ENCODE assay signal across 8 mouse cellular contexts in genomic region chrX:42068201-42068874, GRCm38 (mm10). TPM values are rescaled to one million over a fixed set of nuclear protein-coding genes. Genes with fewer than 3 reads are reported as not detected.
DNase-seq lines count a peak whose midpoint lies in the region; ATAC-seq and TF ChIP-seq lines count a peak whose summit lies in the region.

No protein-coding gene starts in this region.

- H3K27ac ChIP-seq in ES-Bruce4 (ENCODE audit: insufficient read depth, low read length): peak overlapping the region; percentile 55
- peak overlapping the region; percentile 93 for H3K27ac ChIP-seq in forebrain, embryonic 12.5 days
- peak overlapping the region; percentile 94 for H3K27ac ChIP-seq in heart, postnatal 0 days (ENCODE audit: low read depth)
- H3K27ac ChIP-seq in liver, embryonic 15.5 days (replicated peaks): peak overlapping the region; percentile 93
- H3K27ac ChIP-seq in neural tube, embryonic 11.5 days (ENCODE audit: low read depth, low read length): peak overlapping the region; percentile 81
- H3K27ac ChIP-seq in stomach, postnatal 0 days (replicated peaks): peak overlapping the region; percentile 97

- peak overlapping the region; percentile 84 for H3K9ac ChIP-seq in ES-Bruce4 (ENCODE audit: low read depth, poor library complexity, severe bottlenecking)
- H3K9ac ChIP-seq in forebrain, embryonic 12.5 days: peak overlapping the region; percentile 53
- H3K9ac ChIP-seq in heart, postnatal 0 days (replicated peaks; ENCODE audit: low read depth, low read length): peak overlapping the region; percentile 51
- peak overlapping the region; percentile 68 for H3K9ac ChIP-seq in liver, embryonic 15.5 days
- H3K9ac ChIP-seq in neural tube, embryonic 11.5 days (ENCODE audit: low read length): peak overlapping the region; percentile 57
- H3K9ac ChIP-seq in stomach, postnatal 0 days (ENCODE audit: low read length): peak overlapping the region; percentile 69

- H3K27me3 ChIP-seq in ES-Bruce4 (ENCODE audit: control insufficient read depth, insufficient read depth, low read length, poor library complexity, severe bottlenecking): no peaks in the 10 kb centered on the region
- H3K27me3 ChIP-seq in forebrain, embryonic 12.5 days: no peaks in the 10 kb centered on the region
- no peaks in the 10 kb centered on the region for H3K27me3 ChIP-seq in heart, postnatal 0 days (ENCODE audit: control insufficient read depth, insufficient read depth, low read length)
- no peaks in the 10 kb centered on the region for H3K27me3 ChIP-seq in liver, embryonic 15.5 days
- H3K27me3 ChIP-seq in neural tube, embryonic 11.5 days (ENCODE audit: control insufficient read depth, insufficient read depth, low read length): no peaks in the 10 kb centered on the region
- no peaks in the 10 kb centered on the region for H3K27me3 ChIP-seq in stomach, postnatal 0 days (ENCODE audit: control insufficient read depth, insufficient read depth, low read length)

- H3K9me3 ChIP-seq in ES-Bruce4 (replicated peaks; ENCODE audit: control insufficient read depth, insufficient read depth, low read length, poor library complexity, severe bottlenecking): no peaks in the 10 kb centered on the region
- H3K9me3 ChIP-seq in forebrain, embryonic 12.5 days: no peaks in the 10 kb centered on the region
- H3K9me3 ChIP-seq in heart, postnatal 0 days (replicated peaks; ENCODE audit: control insufficient read depth, low read length): no peaks in the 10 kb centered on the region
- no peaks in the 10 kb centered on the region for H3K9me3 ChIP-seq in liver, embryonic 15.5 days (replicated peaks)
- H3K9me3 ChIP-seq in neural tube, embryonic 11.5 days (ENCODE audit: control insufficient read depth, low read length): no peaks in the 10 kb centered on the region
- no peaks in the 10 kb centered on the region for H3K9me3 ChIP-seq in stomach, postnatal 0 days (ENCODE audit: control insufficient read depth, low read length)

- peak; percentile 89 for ATAC-seq in forebrain, embryonic 12.5 days (ENCODE audit: low FRiP score)
- peak; percentile 86 for ATAC-seq in heart, postnatal 0 days (ENCODE audit: insufficient read depth, low read depth)
- ATAC-seq in liver, embryonic 15.5 days (ENCODE audit: insufficient read depth): peak; percentile 78
- ATAC-seq in neural tube, embryonic 11.5 days (ENCODE audit: insufficient read depth, low FRiP score, low TSS enrichment): peak; percentile 85
- peak; percentile 94 for ATAC-seq in stomach, postnatal 0 days (ENCODE audit: low FRiP score, low TSS enrichment)

- peak; percentile 60 for DNase-seq in c-Kit-positive CD71-positive TER-119-positive erythroid progenitor cells, embryonic 14.5 days (ENCODE audit: low spot score)
- peak; percentile 85 for DNase-seq in heart, postnatal 0 days (ENCODE audit: low spot score)
- DNase-seq in kidney, postnatal 36 days: peak; percentile 83 to 89
- peak; percentile 84 for DNase-seq in neural tube, embryonic 11.5 days (ENCODE audit: low spot score)
- peak; percentile 80 for DNase-seq in stomach, postnatal 0 days (ENCODE audit: low spot score)

- H3K4me2 ChIP-seq in forebrain, embryonic 12.5 days: peak overlapping the region; percentile 50
- H3K4me2 ChIP-seq in heart, postnatal 0 days (ENCODE audit: low read depth, low read length): peak overlapping the region; percentile 59
- peak overlapping the region; percentile 64 for H3K4me2 ChIP-seq in liver, embryonic 15.5 days
- H3K4me2 ChIP-seq in neural tube, embryonic 11.5 days (ENCODE audit: low read depth): peak overlapping the region; percentile 39
- H3K4me2 ChIP-seq in stomach, postnatal 0 days (replicated peaks; ENCODE audit: low read depth): peak overlapping the region; percentile 45

- no peaks in the 10 kb centered on the region for H3K36me3 ChIP-seq in ES-Bruce4 (ENCODE audit: control insufficient read depth, insufficient read depth, low read length, poor library complexity, severe bottlenecking)
- H3K36me3 ChIP-seq in forebrain, embryonic 12.5 days (replicated peaks): no peaks in the 10 kb centered on the region
- H3K36me3 ChIP-seq in heart, postnatal 0 days (replicated peaks; ENCODE audit: control insufficient read depth, insufficient read depth, low read length): no peaks in the 10 kb centered on the region
- 0 out of 2 replicates have a peak, but pooled peaks cover 4% of the 10 kb centered on the region for H3K36me3 ChIP-seq in liver, embryonic 15.5 days (replicated peaks)
- H3K36me3 ChIP-seq in neural tube, embryonic 11.5 days (ENCODE audit: control insufficient read depth, insufficient read depth, low read length): no peaks in the 10 kb centered on the region
- H3K36me3 ChIP-seq in stomach, postnatal 0 days (ENCODE audit: control insufficient read depth, insufficient read depth, low read length): no peaks in the 10 kb centered on the region

- TF ChIP-seq CTCF in ES-Bruce4 (IDR thresholded peaks at IDR 0.05; ENCODE audit: low read depth, low read length): no peak
- TF ChIP-seq CTCF in heart, postnatal 0 days (IDR thresholded peaks at IDR 0.05; ENCODE audit: low read depth): no peak
- no peak for TF ChIP-seq CTCF in stomach, postnatal 0 days (IDR thresholded peaks at IDR 0.05; ENCODE audit: low read depth)

- no peak for TF ChIP-seq POLR2A in ES-Bruce4 (IDR thresholded peaks at IDR 0.05; ENCODE audit: insufficient read depth, low read length)

- TF ChIP-seq EP300 in ES-Bruce4 (IDR thresholded peaks at IDR 0.05; ENCODE audit: insufficient read depth, low read depth, low read length): no peak
- peak; percentile 57; the same call in 1 of the 2 replicates for TF ChIP-seq EP300 in heart, postnatal 0 days (IDR thresholded peaks at IDR 0.05; ENCODE audit: low read depth)
- no peak for TF ChIP-seq EP300 in stomach, postnatal 0 days (optimal IDR thresholded peaks at IDR 0.05)

- no peaks in the 10 kb centered on the region for H3K4me1 ChIP-seq in ES-Bruce4 (ENCODE audit: control insufficient read depth, insufficient read depth, low read length)
- H3K4me1 ChIP-seq in forebrain, embryonic 12.5 days: no peaks in the 10 kb centered on the region; the same call in 1 of the 2 replicates
- H3K4me1 ChIP-seq in heart, postnatal 0 days (ENCODE audit: control insufficient read depth, insufficient read depth): 0 out of 2 replicates have a peak, but pooled peaks cover 3% of the 10 kb centered on the region
- peaks cover 9% of the 10 kb centered on the region for H3K4me1 ChIP-seq in liver, embryonic 15.5 days (replicated peaks)
- H3K4me1 ChIP-seq in neural tube, embryonic 11.5 days (ENCODE audit: control insufficient read depth, insufficient read depth, low read length): no peaks in the 10 kb centered on the region
- no peaks in the 10 kb centered on the region for H3K4me1 ChIP-seq in stomach, postnatal 0 days (replicated peaks; ENCODE audit: control insufficient read depth, insufficient read depth)

- WGBS in forebrain, embryonic 12.5 days: 24% methylated on average over 29 of the region's 37 CpGs
- 12% methylated on average over 30 of the region's 37 CpGs for WGBS in heart, postnatal 0 days
- WGBS in liver, embryonic 15.5 days (ENCODE audit: insufficient replicate concordance): 16% methylated on average over 35 of the region's 37 CpGs
- 27% methylated on average over 28 of the region's 37 CpGs for WGBS in neural tube, embryonic 11.5 days
- WGBS in stomach, postnatal 0 days: 12% methylated on average over 32 of the region's 37 CpGs

- H3K4me3 ChIP-seq in ES-Bruce4 (ENCODE audit: low read depth, low read length): peak overlapping the region; percentile 87
- peak overlapping the region; percentile 45 for H3K4me3 ChIP-seq in forebrain, embryonic 12.5 days (replicated peaks)
- H3K4me3 ChIP-seq in heart, postnatal 0 days (ENCODE audit: low read depth, low read length): peak overlapping the region; percentile 54
- H3K4me3 ChIP-seq in liver, embryonic 15.5 days (replicated peaks): peak overlapping the region; percentile 69
- H3K4me3 ChIP-seq in neural tube, embryonic 11.5 days (ENCODE audit: low read depth, low read length): peak overlapping the region; percentile 37
- H3K4me3 ChIP-seq in stomach, postnatal 0 days (ENCODE audit: low read depth, low read length): peak overlapping the region; percentile 42

RNA-seq across cellular contexts. Expression of gene Xiap, which starts 8.9 kb away (rescaled TPM):
- polyA plus RNA-seq in ES-Bruce4 (2011; ENCODE audit: insufficient read depth, insufficient read length, low read depth, missing spikeins): 41.2 and 48.4 TPM in 2 replicates
- polyA plus RNA-seq in forebrain, embryonic 12.5 days (2016; fragmentation: Nextera tagmentation; extraction: Ambion mirVana): 12.3 and 14.9 TPM in 2 replicates
- 22.3 and 30.6 TPM in 2 replicates for total RNA-seq in heart, postnatal 0 days (2014; rRNA removed; ENCODE audit: low replicate concordance)
- 8.0 and 9.0 TPM in 2 replicates for polyA plus RNA-seq in heart, postnatal 0 days (2015; fragmentation: Nextera tagmentation; extraction: Ambion mirVana)
- 5.1 and 5.6 TPM in 2 replicates for polyA plus RNA-seq in liver, embryonic 15.5 days (2015; fragmentation: Nextera tagmentation; extraction: Ambion mirVana)
- polyA plus RNA-seq in neural tube, embryonic 11.5 days (2014; fragmentation: Nextera tagmentation; extraction: Ambion mirVana): 12.2 and 13.8 TPM in 2 replicates
- polyA plus RNA-seq in stomach, postnatal 0 days (2015; fragmentation: Nextera tagmentation; extraction: Ambion mirVana): 7.5 and 7.6 TPM in 2 replicates

Comparison
In these comparisons a context has a peak if more than half of its experiments do, and no peak if none do; other contexts are left out.
1. Peak in every context shown above with its lines: DNase-seq, ATAC-seq, H3K4me3 ChIP-seq and H3K27ac ChIP-seq.
2. H3K4me3 ChIP-seq: peak in every context shown above with its lines; median percentile 87 in ES-Bruce4; 69 in liver, embryonic 15.5 days; 54 in heart, postnatal 0 days; 45 in forebrain, embryonic 12.5 days; 42 in stomach, postnatal 0 days; 37 in neural tube, embryonic 11.5 days.